Mouse (Mus musculus): ENCODE data around the gene Hrasls.

DNA sequence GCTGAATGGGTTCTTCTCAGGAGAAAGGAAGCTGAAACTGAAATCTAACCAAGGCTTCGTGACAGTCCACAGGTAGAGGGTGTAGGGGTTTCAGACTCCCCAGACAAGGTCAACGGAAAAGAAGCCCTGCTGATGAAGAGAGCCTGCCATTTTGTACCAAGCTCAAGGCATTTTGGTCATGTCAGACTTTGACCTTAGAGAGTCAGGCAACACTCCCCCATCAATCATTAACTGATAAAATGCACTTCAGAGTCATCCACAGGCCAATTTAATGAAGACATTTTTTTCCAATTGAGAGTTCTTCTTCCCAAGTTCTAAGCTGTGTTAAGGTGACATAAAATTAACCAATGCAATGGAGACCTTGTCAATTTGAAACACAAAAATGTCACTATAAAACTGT lies 8.3 kb upstream of the Hrasls start:
- TF ChIP-seq CTCF (IDR thresholded peaks at IDR 0.05; ENCODE audit: insufficient read depth, low read depth, low read length) (no peak), POLR2A (IDR thresholded peaks at IDR 0.05; ENCODE audit: insufficient read depth, low read depth, low read length) (no peak)

Data from olfactory bulb, adult 2 months (tissue).